Mouse (Mus musculus): ENCODE data around the gene Samd4b. TPM values are rescaled to one million over a fixed set of nuclear protein-coding genes. Genes with fewer than 3 reads are reported as not detected.

Samd4b gene
- total RNA-seq, 1 experiment, result 30.3 TPM

- no peak for TF ChIP-seq MAFK (IDR thresholded peaks at IDR 0.05; ENCODE audit: insufficient read depth, low read depth, low read length)
- no peak for TF ChIP-seq ZNF384 (IDR thresholded peaks at IDR 0.05; ENCODE audit: low read depth, low read length)
- no peak for TF ChIP-seq ZC3H11A (IDR thresholded peaks at IDR 0.05; ENCODE audit: borderline replicate concordance, low read depth, low read length)
- TF ChIP-seq HCFC1 (IDR thresholded peaks at IDR 0.05; ENCODE audit: borderline replicate concordance, insufficient read depth, low read length), result no peak
- no peak for TF ChIP-seq CHD2 (IDR thresholded peaks at IDR 0.05; ENCODE audit: low read depth, low read length)
- in situ Hi-C loops (cut with MboI; ENCODE audit: low sequenced_read_pairs in 2 of 2, unreplicated experiment in 2 of 2), result no loop called here
- no peak overlapping the region for H3K9ac ChIP-seq (ENCODE audit: insufficient read depth, low read depth, low read length, poor library complexity, severe bottlenecking)
Observed at GRCm38 (mm10) chr7:28641546-28641945, 43.6 kb upstream of the Samd4b start.

DNA sequence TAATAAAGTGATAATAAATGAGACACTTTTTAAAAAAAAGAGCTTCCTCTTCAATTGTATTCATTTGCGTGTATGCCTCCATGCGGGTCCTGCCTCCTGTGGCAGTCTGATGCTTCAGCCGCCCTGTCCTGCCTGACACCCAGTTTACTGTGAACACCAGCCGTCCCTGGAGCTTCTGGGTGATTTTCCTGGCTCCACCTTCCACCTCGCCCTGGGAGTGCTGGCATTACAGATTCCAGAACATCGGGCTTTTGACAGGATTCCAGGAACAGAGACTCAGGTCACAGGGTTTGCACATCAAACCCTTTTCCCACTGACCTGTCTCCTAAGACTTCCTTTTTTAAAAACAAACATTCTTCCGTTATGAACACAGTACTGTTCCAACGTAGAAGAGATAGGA lies 39.6 kb upstream of the Samd4b start:
- in situ Hi-C loops (cut with MboI; ENCODE audit: low sequenced_read_pairs in 2 of 2, unreplicated experiment in 2 of 2), result no loop called here
- no peak overlapping the region; the same call in 1 of the 2 replicates for H3K27ac ChIP-seq (ENCODE audit: insufficient read depth, low read depth, low read length, poor library complexity, severe bottlenecking)
- H3K9ac ChIP-seq (ENCODE audit: insufficient read depth, low read depth, low read length, poor library complexity, severe bottlenecking), result no peak overlapping the region
- H3K36me3 ChIP-seq (ENCODE audit: control insufficient read depth, insufficient read depth, low read length, poor library complexity, severe bottlenecking), result no peaks in the 10 kb centered on the region
- no peak for TF ChIP-seq CHD2 (IDR thresholded peaks at IDR 0.05; ENCODE audit: low read depth, low read length)
- no peak for TF ChIP-seq ZNF384 (IDR thresholded peaks at IDR 0.05; ENCODE audit: low read depth, low read length)
- TF ChIP-seq HCFC1 (IDR thresholded peaks at IDR 0.05; ENCODE audit: borderline replicate concordance, insufficient read depth, low read length), result no peak
- no peak for TF ChIP-seq ZC3H11A (IDR thresholded peaks at IDR 0.05; ENCODE audit: borderline replicate concordance, low read depth, low read length)
- no peak for TF ChIP-seq MAFK (IDR thresholded peaks at IDR 0.05; ENCODE audit: insufficient read depth, low read depth, low read length)
- no peaks in the 10 kb centered on the region for H3K9me3 ChIP-seq (ENCODE audit: control insufficient read depth, insufficient read depth, low read depth, low read length)
- DNase-seq (ENCODE audit: low read depth, low spot score), result no peak
- H3K4me3 ChIP-seq (ENCODE audit: insufficient read depth in 1 of 2, low read depth in 1 of 2, low read length in 2 of 2, poor library complexity in 1 of 2, severe bottlenecking in 1 of 2), result no peak overlapping the region
- H3K4me1 ChIP-seq (ENCODE audit: control insufficient read depth in 2 of 2, insufficient read depth in 2 of 2, low read length in 2 of 2, poor library complexity in 1 of 2), result peaks cover 0 to 13% of the 10 kb centered on the region in 2 experiments; a peak in 2 of 4 replicates

More at GRCm38 (mm10) chr7:28641546-28641945, 43.6 kb upstream of the Samd4b start:
- Histone ChIP-seq H3K27ac (ENCODE audit: insufficient read depth, low read depth, low read length, poor library complexity, severe bottlenecking) (no peak overlapping the region), H3K36me3 (ENCODE audit: control insufficient read depth, insufficient read depth, low read length, poor library complexity, severe bottlenecking) (no peaks in the 10 kb centered on the region), H3K4me3 (ENCODE audit: insufficient read depth in 1 of 2, low read depth in 1 of 2, low read length in 2 of 2, poor library complexity in 1 of 2, severe bottlenecking in 1 of 2) (no peak overlapping the region), H3K9me3 (ENCODE audit: control insufficient read depth, insufficient read depth, low read depth, low read length) (no peaks in the 10 kb centered on the region), H3K4me1 (ENCODE audit: control insufficient read depth in 2 of 2, insufficient read depth in 2 of 2, low read length in 2 of 2, poor library complexity in 1 of 2) (peaks cover 0 to 12% of the 10 kb centered on the region in 2 experiments; a peak in 2 of 4 replicates)
- no peak for DNase-seq (ENCODE audit: low read depth, low spot score)

DNA sequence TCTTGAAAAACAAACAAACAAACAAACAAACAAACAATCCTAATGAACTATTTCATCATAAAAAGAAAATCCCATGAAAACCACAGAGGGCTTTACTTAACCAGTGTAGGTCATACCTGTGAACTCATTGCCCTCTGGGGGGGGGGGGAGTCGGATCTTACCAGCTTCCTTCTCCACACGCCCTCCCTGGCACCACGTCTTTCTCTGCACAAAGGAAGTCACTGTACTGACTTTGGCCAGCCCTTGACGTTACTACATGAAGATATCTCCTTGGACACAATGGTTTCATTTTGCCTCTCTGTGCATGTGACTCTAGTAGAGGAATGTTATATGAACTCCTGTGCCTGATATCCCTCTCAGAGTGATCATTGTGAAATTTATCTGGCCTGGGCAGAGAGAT lies 36.2 kb upstream of the Samd4b start:
- peaks cover 0 to 15% of the 10 kb centered on the region in 2 experiments; a peak in 2 of 4 replicates for H3K4me1 ChIP-seq (ENCODE audit: control insufficient read depth in 2 of 2, insufficient read depth in 2 of 2, low read length in 2 of 2, poor library complexity in 1 of 2)
- H3K36me3 ChIP-seq (ENCODE audit: control insufficient read depth, insufficient read depth, low read length, poor library complexity, severe bottlenecking), result no peaks in the 10 kb centered on the region
- DNase-seq (ENCODE audit: low read depth, low spot score), result no peak
- H3K4me3 ChIP-seq (ENCODE audit: insufficient read depth in 1 of 2, low read depth in 1 of 2, low read length in 2 of 2, poor library complexity in 1 of 2, severe bottlenecking in 1 of 2), result no peak overlapping the region
- no peak overlapping the region for H3K9ac ChIP-seq (ENCODE audit: insufficient read depth, low read depth, low read length, poor library complexity, severe bottlenecking)
- H3K27ac ChIP-seq (ENCODE audit: insufficient read depth, low read depth, low read length, poor library complexity, severe bottlenecking), result no peak overlapping the region
- TF ChIP-seq CHD2 (IDR thresholded peaks at IDR 0.05; ENCODE audit: low read depth, low read length) (no peak), ZNF384 (IDR thresholded peaks at IDR 0.05; ENCODE audit: low read depth, low read length) (no peak), HCFC1 (IDR thresholded peaks at IDR 0.05; ENCODE audit: borderline replicate concordance, insufficient read depth, low read length) (no peak), ZC3H11A (IDR thresholded peaks at IDR 0.05; ENCODE audit: borderline replicate concordance, low read depth, low read length) (no peak), MAFK (IDR thresholded peaks at IDR 0.05; ENCODE audit: insufficient read depth, low read depth, low read length) (no peak)
- in situ Hi-C loops (cut with MboI; ENCODE audit: low sequenced_read_pairs in 2 of 2, unreplicated experiment in 2 of 2), result no loop called here
- no peaks in the 10 kb centered on the region for H3K9me3 ChIP-seq (ENCODE audit: control insufficient read depth, insufficient read depth, low read depth, low read length)

DNA sequence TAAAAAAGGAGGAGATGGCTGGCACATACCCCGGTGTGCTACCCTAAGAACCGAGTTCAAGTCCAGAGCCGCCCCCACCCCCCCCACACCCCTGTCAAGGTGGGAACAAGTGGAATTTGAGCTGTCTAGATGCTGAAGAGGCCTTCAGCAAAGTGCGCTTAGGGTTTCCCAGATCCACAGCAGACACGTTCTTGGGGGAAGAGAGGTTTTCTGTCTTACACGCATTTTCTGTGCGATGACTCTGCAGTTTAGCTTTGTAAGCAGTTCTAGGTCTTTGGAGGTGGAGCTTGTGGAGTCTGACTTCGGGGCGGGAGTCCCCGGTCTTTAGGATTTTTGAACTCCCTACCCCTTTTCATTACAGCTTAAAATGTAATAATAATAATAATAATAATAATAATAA lies 33.1 kb upstream of the Samd4b start, which contains the start of gene Acp7:
Acp7 (minus strand) TSS at position 260 of the 400 bp plus-strand sequence.
- no peak for DNase-seq (ENCODE audit: low read depth, low spot score)
- no peak within 1 kb of the TSS for H3K27ac ChIP-seq (ENCODE audit: insufficient read depth, low read depth, low read length, poor library complexity, severe bottlenecking)
- H3K4me1 ChIP-seq (ENCODE audit: control insufficient read depth in 2 of 2, insufficient read depth in 2 of 2, low read length in 2 of 2, poor library complexity in 1 of 2), result peaks cover 0 to 5% of the 10 kb centered on the region in 2 experiments; a peak in 1 of 4 replicates
- no peaks in the 10 kb centered on the region for H3K9me3 ChIP-seq (ENCODE audit: control insufficient read depth, insufficient read depth, low read depth, low read length)
- peak within 1 kb of the TSS; percentile 12; the same call in 1 of the 2 replicates for H3K9ac ChIP-seq (ENCODE audit: insufficient read depth, low read depth, low read length, poor library complexity, severe bottlenecking)
- in situ Hi-C loops (cut with MboI; ENCODE audit: low sequenced_read_pairs in 2 of 2, unreplicated experiment in 2 of 2), result no loop called here
- no peaks in the 10 kb centered on the region for H3K36me3 ChIP-seq (ENCODE audit: control insufficient read depth, insufficient read depth, low read length, poor library complexity, severe bottlenecking)
- H3K4me3 ChIP-seq (ENCODE audit: insufficient read depth in 1 of 2, low read depth in 1 of 2, low read length in 2 of 2, poor library complexity in 1 of 2, severe bottlenecking in 1 of 2), result peak within 1 kb of the TSS; percentile 56 to 60
- TF ChIP-seq MAFK (IDR thresholded peaks at IDR 0.05; ENCODE audit: insufficient read depth, low read depth, low read length) (peak; percentile 63), ZNF384 (IDR thresholded peaks at IDR 0.05; ENCODE audit: low read depth, low read length) (no peak)

- Histone ChIP-seq H3K9me3 (ENCODE audit: control insufficient read depth, insufficient read depth, low read depth, low read length) (no peaks in the 10 kb centered on the region), H3K4me1 (ENCODE audit: control insufficient read depth in 2 of 2, insufficient read depth in 2 of 2, low read length in 2 of 2, poor library complexity in 1 of 2) (peaks cover 2% of the 10 kb centered on the region in 2 experiments; a peak in 1 of 4 replicates), H3K9ac (ENCODE audit: insufficient read depth, low read depth, low read length, poor library complexity, severe bottlenecking) (no peak overlapping the region), H3K27ac (ENCODE audit: insufficient read depth, low read depth, low read length, poor library complexity, severe bottlenecking) (no peak overlapping the region), H3K36me3 (ENCODE audit: control insufficient read depth, insufficient read depth, low read length, poor library complexity, severe bottlenecking) (no peaks in the 10 kb centered on the region), H3K4me3 (ENCODE audit: insufficient read depth in 1 of 2, low read depth in 1 of 2, low read length in 2 of 2, poor library complexity in 1 of 2, severe bottlenecking in 1 of 2) (no peak overlapping the region)
- in situ Hi-C loops (cut with MboI; ENCODE audit: low sequenced_read_pairs in 2 of 2, unreplicated experiment in 2 of 2), result no loop called here
- no peak for DNase-seq (ENCODE audit: low read depth, low spot score)
- TF ChIP-seq HCFC1 (IDR thresholded peaks at IDR 0.05; ENCODE audit: borderline replicate concordance, insufficient read depth, low read length), result no peak
Observed at GRCm38 (mm10) chr7:28624791-28625190, 26.8 kb upstream of the Samd4b start.
